ENCODE assay signal across 30 mouse cellular contexts in the genomic region with DNA sequence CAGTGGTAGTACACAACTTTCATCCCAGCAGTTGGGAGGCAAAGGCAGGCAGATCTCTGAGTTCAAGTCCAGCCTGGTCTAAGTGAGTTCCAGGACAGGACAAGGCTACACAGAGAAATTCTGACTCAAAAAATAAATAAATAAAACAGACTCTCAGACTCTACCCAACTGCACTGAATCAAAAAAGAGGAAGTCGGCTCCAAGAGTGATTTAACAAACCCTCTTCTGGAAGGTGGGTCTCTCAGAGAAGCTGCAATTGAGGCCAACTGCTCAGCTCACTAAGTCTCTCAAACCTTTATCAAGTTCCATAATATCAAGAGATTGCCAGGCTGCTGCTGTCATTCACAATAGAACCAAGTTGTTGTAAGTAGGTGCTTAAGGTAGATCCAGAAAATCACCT. TPM values are rescaled to one million over a fixed set of nuclear protein-coding genes. Genes with fewer than 3 reads are reported as not detected.
A peak's percentile ranks its signal among the peaks of the same experiment; 100 is the strongest.
DNase-seq lines count a peak whose midpoint lies in the region; ATAC-seq and TF ChIP-seq lines count a peak whose summit lies in the region.
"Had no signal": no experiment of that assay in that cellular context is flagged by ENCODE, and none has a peak within 500 bp of the region (broad histone marks: within the 10 kb centered on the region; RNA-seq: fewer than 3 reads in every experiment).

No protein-coding gene starts in this region.

- no peak for DNase-seq in kidney, adult 9 months
- peak; percentile 12 for DNase-seq in G1E (ENCODE audit: low spot score)
- DNase-seq in right cerebral cortex, adult 2 months (ENCODE audit: low spot score in 2 of 2) = no peak
- no peak for DNase-seq in adrenal gland, adult 8-10 months
- no peak for DNase-seq in midbrain, embryonic 11.5 days (ENCODE audit: low spot score, missing footprints)
- DNase-seq: adrenal gland, adult 2 months; adrenal gland, postnatal 25 days; cerebellum, adult 18-20 months; cerebellum, adult 9-10 months; cerebellum, postnatal 14 days; forebrain, postnatal 0 days; gastrocnemius, adult 2 months; gastrocnemius, postnatal 25 days; heart, postnatal 10 days; heart, postnatal 36 days; kidney, adult 18-20 months had no signal

- H3K27ac ChIP-seq in kidney, embryonic 16.5 days (ENCODE audit: low read length) = 0 out of 2 replicates have a peak overlapping the region, but pooled peaks have one; percentile 1
- no peak overlapping the region for H3K27ac ChIP-seq in midbrain, embryonic 11.5 days (ENCODE audit: low read depth, low read length)
- H3K27ac ChIP-seq: embryonic facial prominence, embryonic 12.5 days; embryonic facial prominence, embryonic 15.5 days; gastrocnemius, adult 2 months; heart, embryonic 15.5 days; hindbrain, embryonic 14.5 days; hindbrain, postnatal 0 days had no signal

- H3K4me2 ChIP-seq in kidney, embryonic 16.5 days (replicated peaks; ENCODE audit: low read depth, low read length) = no peak overlapping the region
- no peak overlapping the region for H3K4me2 ChIP-seq in midbrain, embryonic 11.5 days
- H3K4me2 ChIP-seq: embryonic facial prominence, embryonic 12.5 days; embryonic facial prominence, embryonic 15.5 days; heart, embryonic 12.5 days; heart, embryonic 15.5 days; hindbrain, embryonic 14.5 days had no signal

- no peak for TF ChIP-seq CTCF in G1E (IDR thresholded peaks at IDR 0.05; ENCODE audit: low read depth, low read length)

- H3K4me3 ChIP-seq in kidney, embryonic 16.5 days (ENCODE audit: low read length) = no peak overlapping the region
- no peak overlapping the region for H3K4me3 ChIP-seq in G1E (ENCODE audit: low read depth, low read length)
- no peak overlapping the region for H3K4me3 ChIP-seq in midbrain, embryonic 11.5 days (ENCODE audit: low read depth, low read length)
- H3K4me3 ChIP-seq: embryonic facial prominence, embryonic 12.5 days; embryonic facial prominence, embryonic 15.5 days; gastrocnemius, adult 2 months; heart, embryonic 12.5 days; heart, embryonic 15.5 days had no signal

- ATAC-seq in kidney, embryonic 16.5 days (ENCODE audit: low FRiP score, low TSS enrichment) = no peak
- no peak for ATAC-seq in G1E (ENCODE audit: extremely low read depth, insufficient number of reproducible peaks, low FRiP score, poor library complexity, severe bottlenecking)
- ATAC-seq in common myeloid progenitor, adult 5-6 weeks (replicated peaks; ENCODE audit: low read depth, poor library complexity, severe bottlenecking) = peak; percentile 83
- peak; percentile 60 for ATAC-seq in megakaryocyte progenitor cell, adult 5-6 weeks (replicated peaks; ENCODE audit: poor library complexity)
- no peak for ATAC-seq in midbrain, embryonic 11.5 days (ENCODE audit: low FRiP score)
- ATAC-seq: forebrain, embryonic 14.5 days; forebrain, postnatal 0 days; hindbrain, postnatal 0 days; inflammation-experienced regulatory T-cells, adult 6 months; intestine, embryonic 16.5 days had no signal

- no peaks in the 10 kb centered on the region for H3K36me3 ChIP-seq in kidney, embryonic 16.5 days (ENCODE audit: insufficient read depth, low read length)
- H3K36me3 ChIP-seq in G1E (replicated peaks) = no peaks in the 10 kb centered on the region
- no peaks in the 10 kb centered on the region for H3K36me3 ChIP-seq in midbrain, embryonic 11.5 days (ENCODE audit: control insufficient read depth, insufficient read depth, low read length)
- H3K36me3 ChIP-seq: embryonic facial prominence, embryonic 12.5 days; embryonic facial prominence, embryonic 15.5 days; heart, embryonic 12.5 days; heart, embryonic 15.5 days had no signal

- no peak overlapping the region for H3K9ac ChIP-seq in kidney, embryonic 16.5 days (replicated peaks; ENCODE audit: low read length)
- H3K9ac ChIP-seq in midbrain, embryonic 11.5 days (ENCODE audit: low read length) = no peak overlapping the region
- H3K9ac ChIP-seq: embryonic facial prominence, embryonic 12.5 days; embryonic facial prominence, embryonic 15.5 days; forebrain, postnatal 0 days; heart, embryonic 12.5 days; heart, embryonic 15.5 days; hindbrain, embryonic 14.5 days had no signal

- peaks cover 59% of the 10 kb centered on the region for H3K27me3 ChIP-seq in kidney, embryonic 16.5 days (ENCODE audit: insufficient read depth, low read length)
- peaks cover 12% of the 10 kb centered on the region for H3K27me3 ChIP-seq in G1E (ENCODE audit: insufficient read depth, low read length)
- H3K27me3 ChIP-seq in midbrain, embryonic 11.5 days (ENCODE audit: control insufficient read depth, insufficient read depth, low read length) = peaks cover 37% of the 10 kb centered on the region

- WGBS in kidney, embryonic 16.5 days = 66% methylated on average over 1 of the region's 1 CpGs
- 88% methylated on average over 1 of the region's 1 CpGs for WGBS in midbrain, embryonic 11.5 days

- H3K4me1 ChIP-seq in kidney, embryonic 16.5 days (ENCODE audit: insufficient read depth, low read length) = peaks cover 3% of the 10 kb centered on the region; the same call in 1 of the 2 replicates
- no peaks in the 10 kb centered on the region for H3K4me1 ChIP-seq in G1E (ENCODE audit: insufficient read depth, low read depth, low read length)
- H3K4me1 ChIP-seq in midbrain, embryonic 11.5 days (ENCODE audit: control insufficient read depth, insufficient read depth, low read length) = peaks cover 6% of the 10 kb centered on the region

- no peaks in the 10 kb centered on the region for H3K9me3 ChIP-seq in kidney, embryonic 16.5 days (ENCODE audit: low read length)
- no peaks in the 10 kb centered on the region for H3K9me3 ChIP-seq in G1E (replicated peaks)
- no peaks in the 10 kb centered on the region for H3K9me3 ChIP-seq in midbrain, embryonic 11.5 days (ENCODE audit: control insufficient read depth, low read length)
- H3K9me3 ChIP-seq: embryonic facial prominence, embryonic 12.5 days; embryonic facial prominence, embryonic 15.5 days; heart, embryonic 12.5 days; heart, embryonic 15.5 days had no signal

RNA-seq across cellular contexts. Expression of a gene that starts 1.9 kb away (rescaled TPM):
- polyA plus RNA-seq in kidney, embryonic 16.5 days (2015; fragmentation: Nextera tagmentation; extraction: Ambion mirVana) = 45.4 and 53.3 TPM in 2 replicates
- total RNA-seq in G1E (2014; fragmentation: Nextera tagmentation) (not detected in 2 replicates), G1E (2017) (0.12 TPM in 1 of 2 replicates, not detected in the other)
- polyA plus RNA-seq in G1E (2012) = not detected in 2 replicates
- not detected in 2 replicates for total RNA-seq in common myeloid progenitor, adult 5-6 weeks (2017)
- not detected in 2 replicates for total RNA-seq in megakaryocyte progenitor cell, adult 5-6 weeks (2015)
- total RNA-seq in megakaryocyte progenitor cell, adult 5-6 weeks (2017) = not detected in 2 replicates
- not detected for total RNA-seq in adrenal gland, adult 8-10 months (2022)
- polyA plus RNA-seq in midbrain, embryonic 11.5 days (2014; fragmentation: Nextera tagmentation; extraction: Ambion mirVana) = 0.08 and 0.15 TPM in 2 replicates
- total RNA-seq: adrenal gland, adult 2 months; adrenal gland, postnatal 25 days; gastrocnemius, adult 2 months; gastrocnemius, postnatal 25 days; heart, postnatal 36 days had no signal
- polyA plus RNA-seq: embryonic facial prominence, embryonic 12.5 days; embryonic facial prominence, embryonic 15.5 days; gonadal fat pad, adult 2 months; heart, embryonic 12.5 days; hindbrain, embryonic 11.5 days; inflammation-experienced regulatory T-cells, adult 6 months; intestine, embryonic 16.5 days had no signal

RNA-seq across cellular contexts. Expression of a gene that starts 5.1 kb away (rescaled TPM):
- polyA plus RNA-seq in kidney, embryonic 16.5 days (2015; fragmentation: Nextera tagmentation; extraction: Ambion mirVana) = 3.4 and 3.8 TPM in 2 replicates
- 6.0 and 6.1 TPM in 2 replicates for total RNA-seq in G1E (2014; fragmentation: Nextera tagmentation)
- total RNA-seq in G1E (2017) = 0.55 and 0.58 TPM in 2 replicates
- 0.09 TPM in 2 replicates for polyA plus RNA-seq in G1E (2012)
- 0.18 TPM in 1 of 2 replicates, not detected in the other for total RNA-seq in common myeloid progenitor, adult 5-6 weeks (2017)
- 0.05 TPM in 1 of 2 replicates, not detected in the other for total RNA-seq in megakaryocyte progenitor cell, adult 5-6 weeks (2015)
- total RNA-seq in megakaryocyte progenitor cell, adult 5-6 weeks (2017) = 0.07 TPM in 1 of 2 replicates, not detected in the other
- total RNA-seq in adrenal gland, adult 8-10 months (2022) = 1 to 10 TPM in 1 of 4 experiments, under 1 TPM in 2, not detected in 1; 0.52 to 1.2 (median 0.56) TPM
- 0.37 TPM in 1 of 2 replicates, not detected in the other for polyA plus RNA-seq in midbrain, embryonic 11.5 days (2014; fragmentation: Nextera tagmentation; extraction: Ambion mirVana)
- total RNA-seq: adrenal gland, postnatal 25 days; gastrocnemius, adult 2 months; gastrocnemius, postnatal 25 days; heart, postnatal 36 days had no signal
- polyA plus RNA-seq: adrenal gland, adult 2 months; inflammation-experienced regulatory T-cells, adult 6 months had no signal

RNA-seq across cellular contexts. Expression of a gene that starts 57.2 kb away (rescaled TPM):
- polyA plus RNA-seq in kidney, embryonic 16.5 days (2015; fragmentation: Nextera tagmentation; extraction: Ambion mirVana) = 847 and 848 TPM in 2 replicates
- 425 and 455 TPM in 2 replicates for total RNA-seq in G1E (2014; fragmentation: Nextera tagmentation)
- total RNA-seq in G1E (2017) = 3,171 and 3,208 TPM in 2 replicates
- polyA plus RNA-seq in G1E (2012) = 751 and 1,611 TPM in 2 replicates
- 3,876 and 4,003 TPM in 2 replicates for total RNA-seq in common myeloid progenitor, adult 5-6 weeks (2017)
- 1,614 and 1,672 TPM in 2 replicates for total RNA-seq in megakaryocyte progenitor cell, adult 5-6 weeks (2015)
- total RNA-seq in megakaryocyte progenitor cell, adult 5-6 weeks (2017) = 3,561 and 3,585 TPM in 2 replicates
- 100 to 1,000 TPM; 446 to 689 (median 549) TPM for total RNA-seq in adrenal gland, adult 8-10 months (2022)
- 900 and 949 TPM in 2 replicates for polyA plus RNA-seq in midbrain, embryonic 11.5 days (2014; fragmentation: Nextera tagmentation; extraction: Ambion mirVana)

Comparison
In these comparisons a context has a peak if more than half of its experiments do, and no peak if none do; other contexts are left out.
1. ATAC-seq: peak in common myeloid progenitor, adult 5-6 weeks (single experiment) and megakaryocyte progenitor cell, adult 5-6 weeks (single experiment); none in kidney, embryonic 16.5 days (single experiment), G1E (single experiment) and midbrain, embryonic 11.5 days (single experiment).